Comparison of ENCODE assay signal across 8 mouse cellular contexts in the genomic region with DNA sequence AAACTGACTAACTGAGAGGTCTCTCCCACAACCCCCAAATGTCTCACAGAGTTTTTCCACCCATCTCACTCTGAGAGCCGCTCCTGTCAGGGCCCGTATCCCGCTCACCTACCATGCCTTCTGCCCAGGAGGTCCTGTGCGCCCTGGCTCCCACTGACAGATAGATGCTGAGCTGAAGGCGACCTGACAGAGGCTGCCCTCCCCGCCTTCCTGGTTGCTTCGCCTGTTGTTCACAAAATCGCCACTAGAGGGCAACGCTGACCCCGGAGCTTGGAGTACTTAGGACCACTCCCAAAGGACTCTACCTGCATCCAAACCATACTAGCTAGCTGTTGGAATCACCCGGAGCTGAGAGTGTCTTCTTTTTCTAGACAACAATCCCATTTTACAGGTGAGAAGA. TPM values are rescaled to one million over a fixed set of nuclear protein-coding genes. Genes with fewer than 3 reads are reported as not detected.
A peak's percentile ranks its signal among the peaks of the same experiment; 100 is the strongest.
DNase-seq lines count a peak whose midpoint lies in the region; ATAC-seq and TF ChIP-seq lines count a peak whose summit lies in the region.
"Had no signal": no experiment of that assay in that cellular context is flagged by ENCODE, and none has a peak within 500 bp of the region (broad histone marks: within the 10 kb centered on the region; RNA-seq: fewer than 3 reads in every experiment).

No protein-coding gene starts in this region.

- no peaks in the 10 kb centered on the region for H3K4me1 ChIP-seq in forebrain, embryonic 14.5 days (ENCODE audit: control insufficient read depth, insufficient read depth, low read length)
- no peaks in the 10 kb centered on the region for H3K4me1 ChIP-seq in hindbrain, embryonic 14.5 days (replicated peaks; ENCODE audit: control insufficient read depth, insufficient read depth, low read length)
- no peaks in the 10 kb centered on the region for H3K4me1 ChIP-seq in midbrain, embryonic 13.5 days (replicated peaks)
- peaks cover 5% of the 10 kb centered on the region for H3K4me1 ChIP-seq in small intestine, adult 2 months (ENCODE audit: control insufficient read depth, insufficient read depth, insufficient read length, low read length)

- H3K27me3 ChIP-seq in Patski = peaks cover 9% of the 10 kb centered on the region
- H3K27me3 ChIP-seq in forebrain, embryonic 14.5 days (replicated peaks; ENCODE audit: control insufficient read depth, insufficient read depth, low read length) = no peaks in the 10 kb centered on the region
- H3K27me3 ChIP-seq in hindbrain, embryonic 14.5 days (ENCODE audit: control insufficient read depth, insufficient read depth, low read length) = no peaks in the 10 kb centered on the region
- no peaks in the 10 kb centered on the region for H3K27me3 ChIP-seq in midbrain, embryonic 13.5 days
- H3K27me3 ChIP-seq in small intestine, adult 2 months (ENCODE audit: control insufficient read depth, insufficient read depth, low read length) = no peaks in the 10 kb centered on the region

- H3K27ac ChIP-seq in forebrain, embryonic 14.5 days (ENCODE audit: low read depth, low read length) = no peak overlapping the region
- H3K27ac ChIP-seq in hindbrain, embryonic 14.5 days = no peak overlapping the region
- no peak overlapping the region for H3K27ac ChIP-seq in midbrain, embryonic 13.5 days
- no peak overlapping the region for H3K27ac ChIP-seq in small intestine, adult 2 months (ENCODE audit: insufficient read depth, low read depth, low read length)

- DNase-seq in Patski (ENCODE audit: low read depth, low spot score) = no peak
- DNase-seq in forebrain, embryonic 14.5 days (ENCODE audit: low spot score) = peak; percentile 73
- peak; percentile 78 for DNase-seq in hindbrain, embryonic 14.5 days (ENCODE audit: low spot score)
- peak; percentile 40 to 73 for DNase-seq in left cerebral cortex, postnatal 10 days (ENCODE audit: extremely low spot score in 1 of 2, low spot score in 2 of 2)

- in situ Hi-C loops in Patski (cut with MboI; ENCODE audit: low pct_unique_long_range_greater_than_20kb) = no loop called here

- no peak overlapping the region for H3K9ac ChIP-seq in forebrain, embryonic 14.5 days (ENCODE audit: low read length)
- no peak overlapping the region for H3K9ac ChIP-seq in hindbrain, embryonic 14.5 days
- H3K9ac ChIP-seq in midbrain, embryonic 13.5 days (replicated peaks) = no peak overlapping the region

- POLR2A ChIA-PET in Patski (lab: Charles Lee) = interaction anchor here (0.7 kb wide), 1 partner anchor 45 kb away, joined by 3 read pairs; no protein-coding TSS in a partner anchor

- no peaks in the 10 kb centered on the region for H3K9me3 ChIP-seq in forebrain, embryonic 14.5 days (replicated peaks; ENCODE audit: control insufficient read depth, low read length)
- H3K9me3 ChIP-seq in hindbrain, embryonic 14.5 days (ENCODE audit: control insufficient read depth, low read length) = no peaks in the 10 kb centered on the region
- H3K9me3 ChIP-seq in midbrain, embryonic 13.5 days = no peaks in the 10 kb centered on the region

- no peak for TF ChIP-seq POLR2A in small intestine, adult 2 months (IDR thresholded peaks at IDR 0.05; ENCODE audit: low read depth, low read length)

- no peak overlapping the region for H3K4me2 ChIP-seq in forebrain, embryonic 14.5 days (ENCODE audit: low read length)
- H3K4me2 ChIP-seq in hindbrain, embryonic 14.5 days (replicated peaks) = no peak overlapping the region
- H3K4me2 ChIP-seq in midbrain, embryonic 13.5 days (replicated peaks) = no peak overlapping the region

- intact Hi-C loops in left cerebral cortex, postnatal 10 days (cut with DNase I) = no loop called here

- peak; percentile 57 for ATAC-seq in Patski
- ATAC-seq in cerebellum, adult (ENCODE audit: insufficient number of reproducible peaks, low FRiP score, low TSS enrichment) = peak; percentile 57; the same call in 1 of the 2 replicates
- ATAC-seq in forebrain, embryonic 14.5 days = peak; percentile 62; the same call in 1 of the 2 replicates
- peak; percentile 71 for ATAC-seq in hindbrain, embryonic 14.5 days (ENCODE audit: low FRiP score)
- ATAC-seq in midbrain, embryonic 13.5 days = peak; percentile 72; the same call in 1 of the 2 replicates

- 2% methylated on average over 11 of the region's 11 CpGs for WGBS in forebrain, embryonic 14.5 days
- WGBS in hindbrain, embryonic 14.5 days = 3% methylated on average over 11 of the region's 11 CpGs
- 3% methylated on average over 11 of the region's 11 CpGs for WGBS in midbrain, embryonic 13.5 days
- WGBS in small intestine, adult 2 months = under 1% methylated on average over 11 of the region's 11 CpGs

- no peak overlapping the region for H3K4me3 ChIP-seq in forebrain, embryonic 14.5 days (ENCODE audit: low read depth, low read length)
- no peak overlapping the region for H3K4me3 ChIP-seq in hindbrain, embryonic 14.5 days (replicated peaks; ENCODE audit: low read length)
- H3K4me3 ChIP-seq in midbrain, embryonic 13.5 days (replicated peaks) = no peak overlapping the region
- peak overlapping the region; percentile 29 for H3K4me3 ChIP-seq in small intestine, adult 2 months (ENCODE audit: low read depth, low read length)

- no peaks in the 10 kb centered on the region for H3K36me3 ChIP-seq in forebrain, embryonic 14.5 days (ENCODE audit: control insufficient read depth, insufficient read depth, low read length)
- no peaks in the 10 kb centered on the region for H3K36me3 ChIP-seq in hindbrain, embryonic 14.5 days (replicated peaks; ENCODE audit: control insufficient read depth, insufficient read depth)
- H3K36me3 ChIP-seq in midbrain, embryonic 13.5 days = no peaks in the 10 kb centered on the region
- no peaks in the 10 kb centered on the region for H3K36me3 ChIP-seq in small intestine, adult 2 months (ENCODE audit: control insufficient read depth, insufficient read depth, low read length)

- CTCF ChIA-PET in Patski (lab: Charles Lee) = interaction anchor here (0.8 to 2.4 kb wide), 8 partner anchors 9 to 51 kb away, joined by 3 to 13 read pairs (median 4); no protein-coding TSS in a partner anchor

- peak; percentile 89 for TF ChIP-seq CTCF in Patski (IDR thresholded peaks at IDR 0.05)
- TF ChIP-seq CTCF in small intestine, adult 2 months (IDR thresholded peaks at IDR 0.05; ENCODE audit: extremely low read depth, insufficient read length, insufficient replicate concordance, low read depth, low read length) = peak; percentile 93

RNA-seq across cellular contexts. Expression of a gene that starts 30.0 kb away (rescaled TPM):
- 419 TPM for polyA plus RNA-seq in Patski (2021)
- 122 and 124 TPM in 2 replicates for polyA plus RNA-seq in forebrain, embryonic 14.5 days (2014; fragmentation: Nextera tagmentation; extraction: Ambion mirVana)
- 144 and 145 TPM in 2 replicates for polyA plus RNA-seq in hindbrain, embryonic 14.5 days (2014; fragmentation: Nextera tagmentation; extraction: Ambion mirVana)
- total RNA-seq in left cerebral cortex, postnatal 10 days (2021) = 100 to 1,000 TPM; 177 to 184 TPM
- 241 and 244 TPM in 2 replicates for polyA plus RNA-seq in midbrain, embryonic 13.5 days (2015; fragmentation: Nextera tagmentation; extraction: Ambion mirVana)
- 0.95 and 6.1 TPM in 2 replicates for polyA plus RNA-seq in small intestine, adult 2 months (2012; rRNA removed)

RNA-seq across cellular contexts. Expression of a gene that starts 36.8 kb away (rescaled TPM):
- not detected for polyA plus RNA-seq in Patski (2021)
- not detected in 2 replicates for polyA plus RNA-seq in forebrain, embryonic 14.5 days (2014; fragmentation: Nextera tagmentation; extraction: Ambion mirVana)
- polyA plus RNA-seq in hindbrain, embryonic 14.5 days (2014; fragmentation: Nextera tagmentation; extraction: Ambion mirVana) = not detected in 2 replicates
- under 1 TPM in 1 of 2 experiments, not detected in 1; 0.63 TPM for total RNA-seq in left cerebral cortex, postnatal 10 days (2021)
- polyA plus RNA-seq in midbrain, embryonic 13.5 days (2015; fragmentation: Nextera tagmentation; extraction: Ambion mirVana) = 0.22 TPM in 1 of 2 replicates, not detected in the other
- polyA plus RNA-seq in small intestine, adult 2 months (2012; rRNA removed) = 5.6 and 11.1 TPM in 2 replicates
- polyA plus RNA-seq: liver, embryonic 16.5 days had no signal

RNA-seq across cellular contexts. Expression of a gene that starts 36.9 kb away (rescaled TPM):
- polyA plus RNA-seq in Patski (2021) = not detected
- polyA plus RNA-seq in forebrain, embryonic 14.5 days (2014; fragmentation: Nextera tagmentation; extraction: Ambion mirVana) = not detected in 2 replicates
- not detected in 2 replicates for polyA plus RNA-seq in hindbrain, embryonic 14.5 days (2014; fragmentation: Nextera tagmentation; extraction: Ambion mirVana)
- not detected for total RNA-seq in left cerebral cortex, postnatal 10 days (2021)
- not detected in 2 replicates for polyA plus RNA-seq in midbrain, embryonic 13.5 days (2015; fragmentation: Nextera tagmentation; extraction: Ambion mirVana)
- not detected in 2 replicates for polyA plus RNA-seq in small intestine, adult 2 months (2012; rRNA removed)
- polyA plus RNA-seq: liver, embryonic 16.5 days had no signal

Comparison
In these comparisons a context has a peak if more than half of its experiments do, and no peak if none do; other contexts are left out.
1. RNA of a gene that starts 30.0 kb away (polyA plus RNA-seq): 419 TPM in Patski (single experiment), 241 to 244 TPM in midbrain, embryonic 13.5 days, 144 to 145 TPM in hindbrain, embryonic 14.5 days and 122 to 124 TPM in forebrain, embryonic 14.5 days; 0.95 to 6.1 TPM in small intestine, adult 2 months; every median in the first group is over 10 times any median in the second.
2. Peak in every context shown above with its lines, with median percentiles within 50 percentile points of each other: ATAC-seq.